Mouse (Mus musculus) heart, adult 2 months (tissue): ENCODE data around the gene Ndufs2. TPM values are rescaled to one million over a fixed set of nuclear protein-coding genes. Genes with fewer than 3 reads are reported as not detected.
A peak's percentile ranks its signal among the peaks of the same experiment; 100 is the strongest.

Source experiments
- DNase-seq, 2 experiments: peaks; one replicate each; pipeline ENCODE4 v3.0.0; 2021
- H3K27ac ChIP-seq: fragments of 200-600 bp; 2 replicates; pipeline ENCODE4 v1.8.1; 2022
- H3K27me3 ChIP-seq: fragments of 200-500 bp; 2 replicates; pipeline ENCODE4 v1.6.1; 2012; ENCODE audit warnings: mild to moderate bottlenecking, low read length, inconsistent platforms, mixed read lengths; ENCODE audit not compliant: control insufficient read depth, insufficient read depth
- H3K36me3 ChIP-seq: fragments of 200-500 bp; 2 replicates; pipeline ENCODE4 v1.6.1; 2012; ENCODE audit warnings: low read length, inconsistent platforms; ENCODE audit not compliant: control insufficient read depth, insufficient read depth
- H3K4me1 ChIP-seq: fragments of 200-500 bp; 2 replicates; pipeline ENCODE4 v1.6.1; 2011; ENCODE audit warnings: low read length; ENCODE audit not compliant: control insufficient read depth, insufficient read depth
- H3K4me3 ChIP-seq: fragments of 200-600 bp; 2 replicates; pipeline ENCODE4 v1.8.1; 2022
- H3K79me2 ChIP-seq: fragments of 200-500 bp; replicated peaks from 2 replicates; pipeline ENCODE4 v1.6.1; 2012; ENCODE audit warnings: mild to moderate bottlenecking, inconsistent platforms, low read length, moderate library complexity, mixed read lengths; ENCODE audit not compliant: control insufficient read depth, insufficient read depth
- H3K9ac ChIP-seq: fragments of 200-500 bp; 2 replicates; pipeline ENCODE4 v1.6.1; 2012; ENCODE audit warnings: low read depth, mild to moderate bottlenecking, control low read depth, inconsistent platforms, low read length, mixed read lengths
- CTCF ChIP-seq: fragments of 200-600 bp; IDR thresholded peaks from 2 replicates; pipeline ENCODE4 v1.8.1; 2022; ENCODE audit warnings: antibody characterized with exemption, mild to moderate bottlenecking, moderate library complexity
- EP300 ChIP-seq: fragments of 200-500 bp; IDR thresholded peaks from 2 replicates; pipeline ENCODE4 v1.6.1; 2011; ENCODE audit warnings: low read depth, low read length, control low read depth; ENCODE audit not compliant: insufficient read depth
- POLR2A ChIP-seq: fragments of 200-500 bp; IDR thresholded peaks from 2 replicates; pipeline ENCODE4 v1.6.1; 2011; ENCODE audit warnings: mild to moderate bottlenecking, low read depth, low read length, control low read depth; ENCODE audit not compliant: insufficient read depth
- WGBS: fragments of 180-500 bp; shearing (Covaris S2); methylation state at CpG from one replicate; pipeline ENCODE4 v1.1.7; 2018; 5-methylcytosine and 5-hydroxymethylcytosine counted together
- intact Hi-C: fragments of 180-260 bp; cut with DNase I; formaldehyde crosslinking; loops from one replicate; pipeline ENCODE4 v1.15.1; 2025
- polyA plus RNA-seq: library from polyadenylated mRNA; depleted of rRNA; stranded (reverse); fragments of >200 nt; gene quantifications from 2 replicates; pipeline ENCODE4 v1.2.3, GENCODE M21; 2012
- total RNA-seq, 2 experiments: library from RNA; stranded (reverse); gene quantifications; 2 replicates each; pipeline ENCODE4 v1.2.3; 2021

Gene Ndufs2
- total and polyA plus RNA-seq, 3 experiments = 997 to 1,610 (median 1,369) TPM

DNA sequence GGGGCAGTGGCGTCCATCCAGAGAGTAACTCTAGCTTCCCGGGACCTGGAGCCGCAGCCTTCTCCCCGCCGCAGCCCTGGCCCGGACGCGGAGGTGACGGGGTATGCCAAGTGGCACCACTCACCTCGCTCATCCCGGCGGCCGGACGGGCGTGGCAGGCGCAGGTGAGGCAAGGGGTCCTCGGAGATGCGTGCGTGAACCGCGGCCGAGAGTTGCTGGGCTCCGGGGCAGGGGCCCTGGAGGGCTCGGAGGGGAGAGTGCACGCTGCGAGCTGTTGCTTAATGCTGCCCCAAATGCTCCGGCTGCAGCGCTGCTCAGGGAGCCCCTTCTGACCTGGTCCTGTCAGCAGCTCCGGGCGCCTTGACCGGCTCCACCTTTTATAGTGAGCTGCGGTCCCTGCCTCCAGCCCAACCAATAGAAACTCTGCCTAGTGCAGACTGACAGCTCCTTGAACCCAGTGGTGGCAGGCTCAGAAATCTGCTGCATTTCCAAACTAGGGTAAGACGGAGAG lies 55.2 kb downstream of the Ndufs2 start, which contains the start of gene Pcp4l1:
Gene Pcp4l1 (minus strand): TSS at position 382 of the 511 bp plus-strand sequence.
- intact Hi-C loops = loop anchor here (2.0 kb wide), 1 partner anchor 25 kb away; no protein-coding TSS in a partner anchor
- peak; percentile 92 for TF ChIP-seq POLR2A
- no peak for TF ChIP-seq CTCF
- TF ChIP-seq EP300 = no peak
- peak within 1 kb of the TSS; percentile 82 for H3K27ac ChIP-seq

GRCm38 (mm10) chr1:171195046-171195822 lies 56.0 kb downstream of the Ndufs2 start:
- peaks cover 7% of the 10 kb centered on the region for H3K4me1 ChIP-seq
- no peaks in the 10 kb centered on the region for H3K36me3 ChIP-seq
- peak overlapping the region; percentile 90 for H3K9ac ChIP-seq
- H3K4me3 ChIP-seq = peak overlapping the region; percentile 85
- 26% methylated on average over 20 of the region's 20 CpGs for WGBS
- intact Hi-C loops = loop anchor here (2.0 kb wide), 1 partner anchor 26 kb away; no protein-coding TSS in a partner anchor
- 0 out of 2 replicates have a peak, but pooled peaks cover 1% of the 10 kb centered on the region for H3K27me3 ChIP-seq
- TF ChIP-seq CTCF (no peak), POLR2A (no peak), EP300 (no peak)
- DNase-seq = no peak
- peaks cover 2% of the 10 kb centered on the region; the same call in 1 of the 2 replicates for H3K79me2 ChIP-seq
- peak overlapping the region; percentile 82 for H3K27ac ChIP-seq

More for the DNA sequence above, 55.2 kb downstream of the Ndufs2 start, which contains the start of gene Pcp4l1:
- WGBS = 2% methylated on average over 33 of the region's 33 CpGs
- Histone ChIP-seq H3K27me3 (0 out of 2 replicates have a peak, but pooled peaks cover 1% of the 10 kb centered on the region), H3K4me1 (peaks cover 7% of the 10 kb centered on the region), H3K79me2 (peaks cover 2% of the 10 kb centered on the region; the same call in 1 of the 2 replicates), H3K36me3 (no peaks in the 10 kb centered on the region), H3K4me3 (peak within 1 kb of the TSS; percentile 85), H3K9ac (peak within 1 kb of the TSS; percentile 90)
- peak; percentile 78 to 85 for DNase-seq

DNA sequence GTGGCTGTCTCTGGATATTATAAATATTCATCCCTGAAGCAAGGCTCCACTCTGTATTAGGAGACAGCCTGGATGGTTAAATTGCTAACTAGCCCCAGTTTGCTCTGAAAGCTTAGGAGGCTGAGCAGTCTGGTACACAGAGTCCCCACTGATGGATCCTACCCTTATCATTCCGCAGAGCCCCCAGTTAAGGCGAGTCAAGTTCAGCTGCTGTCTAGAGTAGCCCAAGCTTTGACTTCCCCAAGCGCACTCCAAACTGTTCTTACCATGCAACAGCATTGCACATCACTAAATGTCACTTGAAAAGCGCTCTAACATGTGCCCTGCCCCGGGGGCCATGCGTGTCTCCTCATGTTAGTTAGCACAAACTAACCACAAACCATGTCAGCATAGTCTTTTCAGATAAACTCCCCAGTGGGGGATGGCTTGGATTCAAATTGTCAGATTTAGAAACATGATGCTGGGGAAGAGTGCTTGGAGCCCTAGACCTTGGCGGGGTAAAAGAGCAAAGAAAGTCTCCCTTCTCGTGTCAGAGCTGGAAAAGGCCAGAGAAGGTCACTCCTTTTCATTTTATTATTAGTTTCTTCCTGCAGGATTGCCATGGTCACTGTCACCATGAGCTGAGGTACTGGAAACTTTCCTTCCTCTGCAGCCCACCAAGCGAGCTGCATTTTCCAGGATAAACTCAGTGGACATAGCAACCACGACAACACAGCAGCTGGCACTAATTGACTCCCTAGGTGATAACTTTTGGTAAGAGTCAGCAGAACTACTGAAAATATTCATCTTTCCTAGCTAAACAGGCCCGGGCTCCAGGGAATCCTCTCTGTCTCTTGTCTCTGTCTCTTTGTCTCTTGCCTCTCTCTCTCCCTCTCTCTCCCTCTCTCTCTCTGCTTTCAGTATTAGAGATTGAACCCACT lies 57.0 kb downstream of the Ndufs2 start:
- no peak for DNase-seq
- TF ChIP-seq EP300 = no peak
- TF ChIP-seq CTCF = no peak
- Histone ChIP-seq H3K4me1 (peaks cover 9% of the 10 kb centered on the region), H3K4me3 (peak overlapping the region; percentile 42), H3K27me3 (0 out of 2 replicates have a peak, but pooled peaks cover 1% of the 10 kb centered on the region), H3K9ac (peak overlapping the region; percentile 90), H3K36me3 (no peaks in the 10 kb centered on the region), H3K27ac (peak overlapping the region; percentile 69), H3K79me2 (peaks cover 2% of the 10 kb centered on the region; the same call in 1 of the 2 replicates)
- intact Hi-C loops = loop anchor here (2.0 kb wide), 2 partner anchors 27 to 29 kb away; no protein-coding TSS in a partner anchor
- 38% methylated on average over 11 of the region's 11 CpGs for WGBS

DNA sequence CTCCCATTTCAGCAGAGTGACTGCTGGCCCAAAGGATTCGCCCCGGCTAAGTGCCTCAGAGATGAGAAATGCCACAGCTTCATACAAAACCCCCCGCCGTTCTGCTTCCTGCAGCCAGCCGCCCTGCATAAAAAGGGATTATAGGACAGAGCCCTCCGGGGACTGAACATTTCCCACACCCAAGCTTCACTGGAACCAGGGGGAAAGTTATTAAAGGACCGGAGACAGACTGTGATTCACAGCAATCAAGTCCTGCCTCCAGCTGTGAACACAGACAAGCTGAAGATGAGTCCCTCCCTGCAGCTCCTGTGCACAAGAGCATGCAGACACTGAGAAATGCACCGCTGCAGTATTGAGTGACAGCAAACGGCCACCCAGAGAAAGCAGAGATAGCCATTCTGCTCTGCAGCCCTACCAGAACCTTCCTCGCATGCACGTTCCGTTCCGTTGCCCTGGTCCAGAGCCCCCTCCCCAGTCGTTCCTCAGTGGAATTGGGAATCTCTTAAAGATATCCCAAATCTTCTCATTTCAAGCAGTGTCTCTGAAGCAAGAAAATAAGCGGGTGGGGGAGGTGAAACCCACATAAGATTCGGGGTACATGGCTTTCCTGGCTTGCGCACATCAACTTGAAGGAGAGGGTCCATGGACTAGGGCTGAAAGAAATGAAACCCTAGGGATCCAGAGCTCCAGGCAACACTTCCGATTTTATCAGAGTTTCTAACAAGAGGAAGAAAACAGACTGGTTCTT lies 57.9 kb downstream of the Ndufs2 start:
- Histone ChIP-seq H3K27me3 (0 out of 2 replicates have a peak, but pooled peaks cover 1% of the 10 kb centered on the region), H3K4me3 (peak overlapping the region; percentile 42), H3K9ac (peak overlapping the region; percentile 61), H3K79me2 (peaks cover 2% of the 10 kb centered on the region; the same call in 1 of the 2 replicates), H3K4me1 (peaks cover 11% of the 10 kb centered on the region), H3K27ac (peak overlapping the region; percentile 69), H3K36me3 (no peaks in the 10 kb centered on the region)
- intact Hi-C loops = loop anchor here (2.0 kb wide), 1 partner anchor 28 kb away; no protein-coding TSS in a partner anchor
- DNase-seq = peak; percentile 25 to 43
- no peak for TF ChIP-seq POLR2A
- no peak for TF ChIP-seq EP300
- TF ChIP-seq CTCF = no peak
- 8% methylated on average over 18 of the region's 18 CpGs for WGBS

DNA sequence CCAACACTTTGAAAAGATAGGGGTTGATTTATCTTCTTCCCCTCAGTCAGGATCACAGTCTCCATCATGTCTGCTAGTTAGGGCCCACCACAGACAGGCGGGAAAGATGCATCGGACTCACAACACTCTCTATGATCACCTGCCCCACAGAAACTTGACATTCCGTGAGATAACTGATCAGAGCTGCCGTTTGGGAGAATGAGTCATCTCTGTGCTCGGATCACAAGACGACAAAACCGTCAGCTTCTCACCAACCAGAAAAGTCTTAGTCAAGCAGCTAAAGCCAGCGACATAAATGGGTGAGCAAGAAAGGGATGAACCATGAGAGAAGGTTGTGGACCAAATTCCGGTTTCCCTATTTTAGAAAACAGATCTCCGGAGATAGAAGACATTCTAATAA lies 58.9 kb downstream of the Ndufs2 start:
- Histone ChIP-seq H3K27ac (peak overlapping the region; percentile 69; the same call in 1 of the 2 replicates), H3K36me3 (no peaks in the 10 kb centered on the region), H3K27me3 (0 out of 2 replicates have a peak, but pooled peaks cover 1% of the 10 kb centered on the region), H3K9ac (no peak overlapping the region), H3K4me1 (peaks cover 15% of the 10 kb centered on the region), H3K4me3 (peak overlapping the region; percentile 42; the same call in 1 of the 2 replicates), H3K79me2 (peaks cover 3% of the 10 kb centered on the region; the same call in 1 of the 2 replicates)
- intact Hi-C loops = loop anchor here (2.0 kb wide), 1 partner anchor 27 kb away; no protein-coding TSS in a partner anchor
- DNase-seq = no peak
- TF ChIP-seq CTCF (no peak), EP300 (no peak), POLR2A (no peak)
- WGBS = 59% methylated on average over 10 of the region's 10 CpGs
